Mouse (Mus musculus) induced T-regulatory cell, adult 2 months (primary cell): ENCODE results near the gene Matk.

ENCODE experiments used
- DNase-seq: peaks from one replicate; pipeline ENCODE4 v3.0.0-alpha.2; 2012; ENCODE audit warnings: low read depth

Matk gene

DNA sequence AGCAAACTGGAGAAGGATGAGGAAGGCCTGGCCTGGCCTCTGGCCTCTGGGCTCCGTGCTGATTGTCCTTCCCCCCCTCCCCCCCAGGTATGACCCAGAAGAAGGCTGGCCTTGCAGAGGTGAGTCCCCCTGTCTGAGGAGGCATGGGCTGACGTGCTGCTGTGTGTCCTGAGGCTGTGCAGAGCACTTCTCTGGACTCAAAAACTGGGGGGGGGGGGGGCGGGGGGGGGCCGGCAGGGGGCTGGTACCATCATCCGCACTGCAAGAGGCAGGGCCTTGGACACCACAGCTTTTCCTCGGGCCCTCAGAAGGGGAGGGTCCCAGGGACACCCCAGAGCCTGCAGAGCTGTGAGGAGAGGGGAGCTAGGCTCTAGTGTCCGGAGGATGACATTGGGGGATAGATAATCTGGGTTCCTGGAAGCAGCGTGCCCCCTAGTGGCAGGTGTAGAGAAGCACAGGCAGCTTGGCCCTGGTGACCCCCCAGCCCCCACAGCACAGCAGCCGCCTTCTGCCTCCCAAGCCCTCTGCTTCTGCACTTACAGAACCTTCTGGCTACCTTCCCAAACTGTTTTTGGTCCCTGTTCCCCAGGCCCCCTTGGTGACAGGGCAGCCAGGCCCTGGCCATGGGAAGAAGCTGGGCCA, 52.0 kb downstream of the Matk start:
- DNase-seq, result peak; percentile 85

DNA sequence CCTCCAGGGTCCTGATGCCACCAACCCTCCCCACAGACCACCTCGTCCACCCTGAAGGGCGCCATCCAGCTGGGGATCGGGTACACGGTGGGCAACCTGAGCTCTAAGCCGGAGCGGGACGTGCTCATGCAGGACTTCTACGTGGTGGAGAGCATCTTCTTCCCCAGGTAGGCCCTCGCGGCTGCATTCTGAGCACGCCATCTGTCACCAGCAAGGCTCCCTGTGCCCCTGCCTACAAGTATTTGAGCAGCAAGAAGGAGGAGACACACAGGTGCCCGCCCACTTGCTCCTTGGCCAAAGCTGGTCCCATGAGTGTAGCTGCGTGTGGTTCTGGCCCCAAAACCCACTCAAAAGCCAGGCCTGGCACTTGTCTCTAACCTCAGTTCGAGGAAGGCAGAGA, 52.9 kb downstream of the Matk start:
- DNase-seq, result no peak

DNA sequence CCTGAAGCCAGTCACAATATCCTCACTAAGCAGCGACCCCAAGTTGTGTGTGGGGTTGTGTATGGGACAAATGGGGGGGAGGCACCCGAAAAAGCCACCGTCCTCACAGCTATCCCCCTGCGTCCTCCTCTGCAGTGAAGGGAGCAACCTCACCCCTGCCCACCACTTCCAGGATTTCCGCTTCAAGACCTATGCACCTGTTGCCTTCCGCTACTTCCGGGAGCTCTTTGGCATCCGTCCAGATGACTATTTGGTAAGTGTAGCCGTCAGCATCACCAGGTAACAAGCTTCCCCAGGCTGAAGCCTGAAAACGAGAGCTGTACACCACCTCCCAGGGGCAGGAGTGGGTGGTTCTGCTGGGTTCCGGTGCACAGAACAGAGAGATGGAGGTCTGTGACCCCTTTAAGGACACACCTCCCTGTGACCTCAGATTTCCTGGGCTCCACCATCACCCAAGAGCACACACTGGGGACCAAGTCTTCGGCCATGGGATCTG, 53.5 kb downstream of the Matk start:
- no peak for DNase-seq

DNA sequence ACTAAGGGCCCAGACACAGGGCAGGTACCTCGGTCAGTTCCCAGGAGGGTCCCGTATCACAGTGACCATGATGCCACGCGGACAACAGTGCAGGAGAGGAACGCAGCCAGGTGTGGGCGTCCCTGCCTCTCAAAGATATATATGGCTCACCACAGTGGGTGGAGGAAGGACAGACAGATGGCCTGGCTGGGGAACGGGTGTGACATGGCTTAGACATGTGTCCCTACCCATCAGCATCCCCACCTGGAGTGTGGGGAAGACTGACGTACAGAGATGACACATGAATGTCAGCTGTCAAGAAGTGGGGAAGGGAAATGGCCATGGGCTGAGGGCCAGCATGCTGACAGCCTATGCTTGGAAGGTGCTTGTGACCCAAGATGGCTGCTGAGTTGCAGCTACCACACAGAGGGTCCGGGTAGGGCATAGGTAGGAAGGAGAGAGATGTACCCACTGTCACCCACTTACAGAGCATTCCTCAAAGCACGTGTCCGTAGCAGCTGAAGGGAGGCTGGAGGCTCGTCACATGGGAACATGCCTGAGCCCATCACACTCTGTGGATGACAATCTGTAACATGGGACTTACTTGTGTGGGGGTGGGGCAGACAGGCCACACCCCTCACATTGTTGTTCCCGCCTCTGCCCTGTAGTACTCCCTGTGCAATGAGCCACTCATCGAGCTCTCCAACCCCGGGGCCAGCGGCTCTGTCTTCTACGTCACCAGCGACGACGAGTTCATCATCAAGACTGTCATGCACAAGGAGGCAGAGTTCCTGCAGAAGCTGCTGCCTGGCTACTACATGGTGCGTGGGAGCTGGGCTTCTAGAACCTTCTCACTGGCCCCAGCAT, 54.3 kb downstream of the Matk start:
- no peak for DNase-seq

DNA sequence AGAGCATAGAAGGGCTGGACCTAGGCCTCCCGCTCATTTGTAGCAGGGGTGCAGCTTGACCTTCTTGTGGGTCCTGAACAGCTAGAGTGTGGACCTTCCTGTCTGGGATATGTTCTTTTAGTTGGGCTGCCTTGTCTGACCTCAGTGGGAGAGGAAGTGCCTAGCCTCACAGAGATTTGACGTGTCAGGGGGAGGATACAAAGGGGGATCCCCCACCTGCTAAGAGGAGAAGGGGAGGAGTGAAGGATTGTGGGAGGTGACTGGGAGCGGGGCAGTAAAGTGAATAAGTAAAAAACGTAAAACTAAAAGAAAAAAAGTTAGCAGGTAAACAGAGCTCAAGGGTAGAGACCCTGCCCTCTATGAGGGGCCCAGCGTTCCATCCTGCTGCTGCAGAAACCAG, 56.8 kb downstream of the Matk start:
- DNase-seq, result peak; percentile 82
